Comparison of ENCODE assay signal across 9 mouse cellular contexts in genomic region chr15:79791502-79791901, GRCm38 (mm10). TPM values are rescaled to one million over a fixed set of nuclear protein-coding genes. Genes with fewer than 3 reads are reported as not detected.
DNase-seq lines count a peak whose midpoint lies in the region; TF ChIP-seq lines count a peak whose summit lies in the region.
"Had no signal": no experiment of that assay in that cellular context is flagged by ENCODE, and none has a peak within 500 bp of the region (broad histone marks: within the 10 kb centered on the region; RNA-seq: fewer than 3 reads in every experiment).

No protein-coding gene starts in this region.

- no peaks in the 10 kb centered on the region for H3K27me3 ChIP-seq in myocyte (ENCODE audit: control insufficient read depth, insufficient read depth, insufficient read length)

- no peak overlapping the region for H3K4me3 ChIP-seq in myocyte

- no peaks in the 10 kb centered on the region for H3K79me2 ChIP-seq in myocyte (ENCODE audit: control insufficient read depth, insufficient read depth)

- no peak overlapping the region for H3K4me2 ChIP-seq in myocyte (ENCODE audit: low read depth)

- TF ChIP-seq POLR2A in myocyte (IDR thresholded peaks at IDR 0.05; ENCODE audit: insufficient read length, low read depth): no peak

- no peaks in the 10 kb centered on the region for H3K36me3 ChIP-seq in myocyte (ENCODE audit: control insufficient read depth, insufficient read depth)

- H3ac ChIP-seq in myocyte (ENCODE audit: control insufficient read depth, insufficient read length): no peak overlapping the region

- intact Hi-C loops in gastrocnemius, postnatal 14 days (cut with DNase I; ENCODE audit: low total_unique reads): no loop called here

- peak; percentile 43 for DNase-seq in gastrocnemius, postnatal 14 days
- no peak for DNase-seq in gastrocnemius, adult 8-10 months (ENCODE audit: low spot score in 2 of 2)
- peak; percentile 50 for DNase-seq in A20 (ENCODE audit: low read depth, low spot score)
- DNase-seq in adrenal gland, postnatal 36 days: peak; percentile 78 to 83
- peak; percentile 75 for DNase-seq in kidney, postnatal 14 days
- DNase-seq in frontal cortex, adult 2 months (ENCODE audit: extremely low spot score in 1 of 2, low spot score in 1 of 2): no peak
- no peak for DNase-seq in right cerebral cortex, adult 2 months (ENCODE audit: low spot score in 2 of 2)

TF ChIP-seq in myocyte, 11 proteins besides CTCF, POLR2A, EP300 and RAD21:
- peak; percentile 99 for TF ChIP-seq REST (IDR thresholded peaks at IDR 0.05; ENCODE audit: insufficient read depth, insufficient read length)
- no peak for TF ChIP-seq TCF3 (IDR thresholded peaks at IDR 0.05; ENCODE audit: insufficient read length, low read depth)

RNA-seq across cellular contexts. Expression of gene Nptxr, which starts 13.1 kb away (rescaled TPM):
- total RNA-seq in gastrocnemius, postnatal 14 days (2021): 1 to 10 TPM; 1.9 to 2.6 TPM
- total RNA-seq in gastrocnemius, adult 8-10 months (2022): under 1 TPM; 0.39 to 0.99 (median 0.64) TPM
- total RNA-seq in adrenal gland, postnatal 36 days (2021): 1 to 10 TPM; 6.0 to 6.7 TPM
- polyA plus RNA-seq in myocyte (2012; fragmentation: generic; extraction: Trizol): 14.3 TPM
- polyA plus RNA-seq in frontal cortex, adult 2 months (2012; rRNA removed): 293 and 296 TPM in 2 replicates

RNA-seq across cellular contexts. Expression of gene Dnal4, which starts 13.9 kb away (rescaled TPM):
- 1 to 10 TPM; 7.4 to 7.6 TPM for total RNA-seq in gastrocnemius, postnatal 14 days (2021)
- 1 to 10 TPM; 4.8 to 6.5 (median 5.2) TPM for total RNA-seq in gastrocnemius, adult 8-10 months (2022)
- 10 to 100 TPM; 19.5 to 22.9 TPM for total RNA-seq in adrenal gland, postnatal 36 days (2021)
- 66.8 TPM for polyA plus RNA-seq in myocyte (2012; fragmentation: generic; extraction: Trizol)
- 84.6 and 85.4 TPM in 2 replicates for polyA plus RNA-seq in frontal cortex, adult 2 months (2012; rRNA removed)

RNA-seq across cellular contexts. Expression of gene Npcd, which starts 42.5 kb away (rescaled TPM):
- total RNA-seq in gastrocnemius, postnatal 14 days (2021): under 1 TPM; 0.47 to 0.55 TPM
- total RNA-seq in gastrocnemius, adult 8-10 months (2022): under 1 TPM in 2 of 4 experiments, not detected in 2; 0.32 to 0.47 TPM
- 1 to 10 TPM; 1.1 to 2.2 TPM for total RNA-seq in adrenal gland, postnatal 36 days (2021)
- polyA plus RNA-seq in myocyte (2012; fragmentation: generic; extraction: Trizol): 3.2 TPM
- 2.9 and 4.8 TPM in 2 replicates for polyA plus RNA-seq in frontal cortex, adult 2 months (2012; rRNA removed)
- polyA plus RNA-seq: heart, embryonic 16.5 days had no signal

RNA-seq across cellular contexts. Expression of gene Cbx6, which starts 43.0 kb away (rescaled TPM):
- total RNA-seq in gastrocnemius, postnatal 14 days (2021): 10 to 100 TPM; 21.2 to 23.5 TPM
- 1 to 10 TPM; 6.1 to 8.5 (median 7.9) TPM for total RNA-seq in gastrocnemius, adult 8-10 months (2022)
- 10 to 100 TPM; 55.8 to 57.4 TPM for total RNA-seq in adrenal gland, postnatal 36 days (2021)
- 26.1 TPM for polyA plus RNA-seq in myocyte (2012; fragmentation: generic; extraction: Trizol)
- polyA plus RNA-seq in frontal cortex, adult 2 months (2012; rRNA removed): 257 and 263 TPM in 2 replicates

RNA-seq across cellular contexts. Expression of gene Sun2, which starts 49.2 kb away (rescaled TPM):
- total RNA-seq in gastrocnemius, postnatal 14 days (2021): 10 to 100 TPM; 62.3 to 81.4 TPM
- 10 to 100 TPM; 76.6 to 84.7 (median 80.3) TPM for total RNA-seq in gastrocnemius, adult 8-10 months (2022)
- 10 to 100 TPM; 58.1 to 61.0 TPM for total RNA-seq in adrenal gland, postnatal 36 days (2021)
- polyA plus RNA-seq in myocyte (2012; fragmentation: generic; extraction: Trizol): 78.0 TPM
- polyA plus RNA-seq in frontal cortex, adult 2 months (2012; rRNA removed): 28.1 and 30.4 TPM in 2 replicates

Comparison
In these comparisons a context has a peak if more than half of its experiments do, and no peak if none do; other contexts are left out.
1. DNase-seq: peak in gastrocnemius, postnatal 14 days (single experiment), A20 (single experiment), adrenal gland, postnatal 36 days (2 of 2) and kidney, postnatal 14 days (single experiment); none in gastrocnemius, adult 8-10 months (0 of 2), frontal cortex, adult 2 months (0 of 2) and right cerebral cortex, adult 2 months (0 of 2).